Mouse (Mus musculus) liver, adult 2 months (tissue): ENCODE results near the gene Ahctf1. TPM values are rescaled to one million over a fixed set of nuclear protein-coding genes. Genes with fewer than 3 reads are reported as not detected.
A peak's percentile ranks its signal among the peaks of the same experiment; 100 is the strongest.
"Not testable (repeated sequence)": the region's sequence is repeated elsewhere in the genome, so short reads cannot be mapped to it uniquely, and the experiment has no call there.

ENCODE experiments used
- DNase-seq: peaks from one replicate; pipeline ENCODE4 v3.0.0-alpha.2; 2011; ENCODE audit warnings: low read depth, low spot score; ENCODE audit errors: extremely low read depth
- H3K27ac ChIP-seq: fragments of 200-500 bp; replicated peaks from 2 replicates; pipeline ENCODE4 v1.5.1; 2012; ENCODE audit warnings: low read depth, mild to moderate bottlenecking, control low read depth, inconsistent platforms, low read length; ENCODE audit not compliant: insufficient read depth
- H3K27me3 ChIP-seq: fragments of 200-500 bp; 2 replicates; pipeline ENCODE4 v1.6.1; 2012; ENCODE audit warnings: mild to moderate bottlenecking, moderate library complexity, low read length, inconsistent platforms; ENCODE audit not compliant: control insufficient read depth, insufficient read depth
- H3K36me3 ChIP-seq: fragments of 200-500 bp; 2 replicates; pipeline ENCODE4 v1.6.1; 2012; ENCODE audit warnings: low read length, inconsistent platforms; ENCODE audit not compliant: control insufficient read depth, insufficient read depth
- H3K4me1 ChIP-seq: fragments of 200-500 bp; 2 replicates; pipeline ENCODE4 v1.6.1; 2011; ENCODE audit warnings: low read length; ENCODE audit not compliant: control insufficient read depth, insufficient read depth
- H3K4me3 ChIP-seq: fragments of 200-500 bp; 2 replicates; pipeline ENCODE4 v1.5.1; 2011; ENCODE audit warnings: low read depth, mild to moderate bottlenecking, control low read depth, low read length, moderate library complexity; ENCODE audit not compliant: insufficient read depth
- H3K79me2 ChIP-seq: fragments of 200-500 bp; 2 replicates; pipeline ENCODE4 v1.6.1; 2012; ENCODE audit warnings: inconsistent platforms, mild to moderate bottlenecking, low read length, moderate library complexity; ENCODE audit not compliant: control insufficient read depth, insufficient read depth
- H3K9ac ChIP-seq: fragments of 200-500 bp; 2 replicates; pipeline ENCODE4 v1.6.1; 2012; ENCODE audit warnings: low read depth, mild to moderate bottlenecking, control low read depth, inconsistent platforms, low read length
- CTCF ChIP-seq: fragments of 200-500 bp; IDR thresholded peaks from 2 replicates; pipeline ENCODE4 v1.5.1; 2011; ENCODE audit warnings: low read depth, low read length, control low read depth
- POLR2A ChIP-seq: fragments of 200-500 bp; IDR thresholded peaks from 2 replicates; pipeline ENCODE4 v1.6.1; 2011; ENCODE audit warnings: low read length, control low read depth; ENCODE audit not compliant: insufficient read depth; ENCODE audit errors: extremely low read depth
- WGBS: fragments of 180-500 bp; shearing (Covaris S2); methylation state at CpG from one replicate; pipeline ENCODE4 v1.1.7; 2018; 5-methylcytosine and 5-hydroxymethylcytosine counted together
- polyA plus RNA-seq: library from polyadenylated mRNA; depleted of rRNA; stranded (reverse); fragments of >200 nt; gene quantifications from 2 replicates; pipeline ENCODE4 v1.2.3, GENCODE M21; 2012
- total RNA-seq: library from RNA; depleted of rRNA; stranded (reverse); fragments of >200 nt; gene quantifications from 2 replicates; pipeline ENCODE4 v1.2.3, GENCODE M21; 2014

Ahctf1 gene
- total and polyA plus RNA-seq, 2 experiments = 5.2 to 34.3 TPM

DNA sequence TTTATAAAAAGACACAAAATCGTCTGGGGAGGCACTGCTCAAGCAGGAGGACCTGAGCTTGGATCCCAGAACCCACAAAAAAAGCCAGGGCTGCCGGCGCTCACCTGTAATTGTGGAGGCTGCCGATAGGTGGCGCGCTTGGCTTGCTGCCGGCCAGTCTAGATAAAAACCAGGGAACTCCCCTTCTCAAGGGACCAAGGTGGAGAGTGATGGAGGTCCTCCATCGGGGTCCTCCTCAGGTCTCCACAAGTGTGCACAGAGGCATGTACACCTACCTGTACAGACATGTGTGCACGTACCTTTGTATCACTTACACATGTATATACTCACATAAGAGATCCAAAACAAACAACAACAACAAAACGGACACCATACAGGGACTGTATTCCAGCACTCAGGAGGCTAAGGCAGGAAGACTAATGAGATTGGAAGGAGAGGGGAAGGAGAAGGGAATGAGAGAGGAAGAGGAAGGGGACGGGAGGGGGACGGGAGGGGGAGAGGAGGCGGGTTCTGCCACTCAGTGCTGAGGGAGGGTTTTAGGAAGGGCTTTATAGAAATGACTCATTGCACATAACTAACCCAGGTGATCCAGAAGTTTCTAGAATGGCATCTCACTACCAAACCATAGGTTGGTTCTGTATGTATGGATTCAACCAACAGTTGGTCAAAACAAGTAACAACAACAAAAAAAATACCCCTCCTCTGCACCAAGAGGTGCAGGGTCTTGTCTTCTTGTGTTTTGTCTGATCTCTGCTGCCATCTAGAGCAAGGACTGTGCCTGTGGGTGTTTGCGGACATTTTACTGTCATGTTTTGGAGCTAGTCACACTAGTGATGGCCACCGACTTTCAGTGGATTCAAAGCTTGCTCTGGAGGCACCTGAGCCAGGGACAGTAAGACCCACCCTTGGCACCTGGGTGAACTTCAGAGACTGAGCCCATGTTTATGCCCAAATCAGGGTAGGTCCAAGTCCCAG, 68.7 kb downstream of the Ahctf1 start:
- Histone ChIP-seq H3K4me3 (no peak overlapping the region), H3K36me3 (no peaks in the 10 kb centered on the region), H3K4me1 (no peaks in the 10 kb centered on the region), H3K27ac (no peak overlapping the region), H3K27me3 (no peaks in the 10 kb centered on the region), H3K79me2 (no peaks in the 10 kb centered on the region), H3K9ac (no peak overlapping the region)
- no peak for DNase-seq
- WGBS = 37% methylated on average over 15 of the region's 15 CpGs
- TF ChIP-seq CTCF = peak; percentile 83
- no peak for TF ChIP-seq POLR2A

- WGBS = 91% methylated on average over 3 of the region's 3 CpGs
Observed at GRCm38 (mm10) chr1:179731391-179731790, 72.1 kb downstream of the Ahctf1 start.

DNA sequence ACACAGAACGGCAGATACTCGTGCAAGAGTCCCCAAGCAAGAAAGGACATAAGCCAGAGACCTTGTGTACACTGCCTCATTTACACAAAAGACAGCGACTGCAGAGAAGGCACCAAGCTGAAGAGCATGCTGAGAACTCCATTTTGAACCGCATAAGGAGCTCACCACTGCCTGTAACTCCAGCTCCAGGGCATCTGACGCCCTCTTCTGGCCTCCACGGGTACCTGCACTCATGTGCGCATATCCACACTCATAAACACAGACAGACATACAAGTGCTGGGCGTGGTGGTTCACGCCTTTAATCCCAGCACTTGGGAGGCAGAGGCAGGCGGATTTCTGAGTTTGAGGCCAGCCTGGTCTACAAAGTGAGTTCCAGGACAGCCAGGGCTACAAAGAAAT, 74.8 kb downstream of the Ahctf1 start:
- no peaks in the 10 kb centered on the region for H3K79me2 ChIP-seq
- WGBS = 90% methylated on average over 10 of the region's 10 CpGs
- no peaks in the 10 kb centered on the region for H3K27me3 ChIP-seq
- no peak overlapping the region for H3K4me3 ChIP-seq
- H3K4me1 ChIP-seq = no peaks in the 10 kb centered on the region
- no peak overlapping the region for H3K9ac ChIP-seq
- H3K27ac ChIP-seq = no peak overlapping the region
- no peak for DNase-seq
- no peaks in the 10 kb centered on the region for H3K36me3 ChIP-seq
- TF ChIP-seq POLR2A (no peak), CTCF (no peak)

More at GRCm38 (mm10) chr1:179731391-179731790, 72.1 kb downstream of the Ahctf1 start:
- TF ChIP-seq CTCF (no peak), POLR2A (no peak)
- DNase-seq = no peak
- Histone ChIP-seq H3K36me3 (no peaks in the 10 kb centered on the region), H3K27ac (no peak overlapping the region), H3K4me3 (no peak overlapping the region), H3K4me1 (no peaks in the 10 kb centered on the region), H3K79me2 (no peaks in the 10 kb centered on the region), H3K27me3 (no peaks in the 10 kb centered on the region), H3K9ac (no peak overlapping the region)

DNA sequence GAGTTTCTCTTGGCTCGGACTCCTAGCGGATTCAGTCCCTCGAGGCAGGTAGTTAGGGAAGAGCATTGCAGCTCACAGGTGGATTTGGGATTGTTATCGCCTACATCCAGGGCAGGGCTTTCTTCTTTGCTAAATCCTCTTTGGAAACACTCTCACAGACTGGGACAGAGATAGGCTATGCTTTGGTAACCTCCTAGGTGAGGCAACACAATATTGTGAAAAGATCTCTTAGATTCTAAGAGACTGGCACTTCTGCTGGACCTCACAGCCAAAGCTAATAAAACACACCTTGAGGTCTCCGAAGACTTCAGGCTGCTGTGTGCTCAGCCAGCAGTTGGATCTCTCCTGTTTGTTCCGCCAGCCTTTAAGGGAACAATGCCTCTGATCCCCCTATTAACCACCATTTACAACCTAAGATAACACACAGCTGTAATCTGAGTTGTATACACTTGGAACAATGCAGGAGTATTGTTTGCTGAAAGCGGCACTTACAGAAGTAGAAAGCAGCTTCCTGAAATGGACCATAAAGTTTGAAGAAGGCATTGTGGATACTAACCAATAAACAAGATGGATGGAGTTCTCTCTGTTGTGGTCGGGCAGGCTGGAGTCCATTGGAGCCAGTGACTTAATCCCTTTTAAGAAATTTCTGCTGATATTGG, 80.5 kb downstream of the Ahctf1 start:
- TF ChIP-seq CTCF = no peak
- H3K79me2 ChIP-seq = no peaks in the 10 kb centered on the region
- WGBS = 50% methylated on average over 8 of the region's 8 CpGs
- no peak overlapping the region for H3K9ac ChIP-seq
- no peak for DNase-seq
- no peak overlapping the region for H3K27ac ChIP-seq
- H3K4me3 ChIP-seq = no peak overlapping the region
- H3K27me3 ChIP-seq = no peaks in the 10 kb centered on the region
- H3K4me1 ChIP-seq = no peaks in the 10 kb centered on the region
- H3K36me3 ChIP-seq = no peaks in the 10 kb centered on the region

- H3K27ac ChIP-seq = no peak overlapping the region
- H3K79me2 ChIP-seq = no peaks in the 10 kb centered on the region
- no peak for TF ChIP-seq CTCF
- no peak for TF ChIP-seq POLR2A
- no peaks in the 10 kb centered on the region for H3K4me1 ChIP-seq
- WGBS = 86% methylated on average over 4 of the region's 4 CpGs
- no peak for DNase-seq
- no peak overlapping the region for H3K9ac ChIP-seq
- no peaks in the 10 kb centered on the region for H3K36me3 ChIP-seq
- H3K27me3 ChIP-seq = no peaks in the 10 kb centered on the region
- H3K4me3 ChIP-seq = no peak overlapping the region
Observed at GRCm38 (mm10) chr1:179715786-179716185, 87.7 kb downstream of the Ahctf1 start.

GRCm38 (mm10) chr1:179715289-179715688, 88.2 kb downstream of the Ahctf1 start:
- not testable (repeated sequence) for H3K4me1 ChIP-seq, H3K4me3 ChIP-seq, H3K27ac ChIP-seq, H3K9ac ChIP-seq, H3K36me3 ChIP-seq, DNase-seq, H3K79me2 ChIP-seq, H3K27me3 ChIP-seq
- 67% methylated on average over 4 of the region's 4 CpGs for WGBS
